Mouse (Mus musculus) forebrain, embryonic 10.5 days (tissue): ENCODE results near the gene Ttc28. TPM values are rescaled to one million over a fixed set of nuclear protein-coding genes. Genes with fewer than 3 reads are reported as not detected.

Source experiments
- DNase-seq: peaks from one replicate; pipeline ENCODE4 v3.0.0-alpha.2; 2017; ENCODE audit warnings: low spot score; ENCODE audit errors: extremely low spot score
- H3K27ac ChIP-seq: fragments of 300-500 bp; sonication (generic); 2 replicates; pipeline ENCODE4 v1.5.1; 2016; ENCODE audit warnings: mild to moderate bottlenecking
- H3K27me3 ChIP-seq: fragments of 300-500 bp; sonication (generic); 2 replicates; pipeline ENCODE4 v1.6.1; 2016; ENCODE audit warnings: mild to moderate bottlenecking; ENCODE audit not compliant: poor library complexity, severe bottlenecking
- H3K36me3 ChIP-seq: fragments of 300-500 bp; sonication (generic); replicated peaks from 2 replicates; pipeline ENCODE4 v1.6.1; 2016; ENCODE audit warnings: mild to moderate bottlenecking, moderate library complexity
- H3K4me1 ChIP-seq: fragments of 300-500 bp; sonication (generic); 2 replicates; pipeline ENCODE4 v1.6.1; 2016
- H3K4me3 ChIP-seq: fragments of 300-500 bp; sonication (generic); 2 replicates; pipeline ENCODE4 v1.5.1; 2016; ENCODE audit warnings: mild to moderate bottlenecking, moderate library complexity
- H3K9me3 ChIP-seq: fragments of 300-500 bp; sonication (generic); 2 replicates; pipeline ENCODE4 v1.6.1; 2016; ENCODE audit warnings: mild to moderate bottlenecking, moderate library complexity
- WGBS: fragments of 180-500 bp; shearing (Covaris S2); methylation state at CpG from one replicate; pipeline ENCODE4 v1.1.7; 2016; 5-methylcytosine and 5-hydroxymethylcytosine counted together
- polyA plus RNA-seq: library from polyadenylated mRNA; unstranded; fragments of >200 nt; fragmentation: Nextera tagmentation; extraction: Ambion mirVana; gene quantifications from 2 replicates; pipeline ENCODE4 v1.2.1, GENCODE M21; 2016

The Ttc28 gene
- polyA plus RNA-seq, 1 experiment from 2014 or later = 9.7 TPM

DNA sequence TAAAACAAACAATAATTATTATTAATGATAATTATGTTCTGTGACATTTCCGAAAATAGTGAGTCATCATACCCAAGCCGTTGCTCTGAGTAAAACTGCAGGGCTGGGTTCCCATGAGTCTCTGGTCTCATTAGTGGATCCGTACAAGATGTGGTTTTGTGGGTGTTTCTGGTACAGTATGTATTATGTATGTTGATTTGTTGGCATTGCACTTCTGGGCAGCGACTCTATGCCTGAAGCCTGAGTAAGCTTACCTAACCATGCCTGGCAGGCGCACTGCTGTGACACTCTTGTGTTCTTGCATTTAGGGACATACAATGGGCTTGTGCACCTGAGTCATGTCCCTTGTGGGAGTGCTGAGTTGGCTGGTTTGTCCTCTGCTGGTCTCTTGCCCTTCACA lies 190.3 kb downstream of the Ttc28 start:
- WGBS = 95% methylated on average over 5 of the region's 5 CpGs
- Histone ChIP-seq H3K4me1 (peaks cover 42% of the 10 kb centered on the region), H3K27me3 (no peaks in the 10 kb centered on the region), H3K36me3 (no peaks in the 10 kb centered on the region), H3K4me3 (no peak overlapping the region), H3K27ac (0 out of 2 replicates have a peak overlapping the region, but pooled peaks have one; percentile 12), H3K9me3 (peaks cover 9% of the 10 kb centered on the region; the same call in 1 of the 2 replicates)
- no peak for DNase-seq

DNA sequence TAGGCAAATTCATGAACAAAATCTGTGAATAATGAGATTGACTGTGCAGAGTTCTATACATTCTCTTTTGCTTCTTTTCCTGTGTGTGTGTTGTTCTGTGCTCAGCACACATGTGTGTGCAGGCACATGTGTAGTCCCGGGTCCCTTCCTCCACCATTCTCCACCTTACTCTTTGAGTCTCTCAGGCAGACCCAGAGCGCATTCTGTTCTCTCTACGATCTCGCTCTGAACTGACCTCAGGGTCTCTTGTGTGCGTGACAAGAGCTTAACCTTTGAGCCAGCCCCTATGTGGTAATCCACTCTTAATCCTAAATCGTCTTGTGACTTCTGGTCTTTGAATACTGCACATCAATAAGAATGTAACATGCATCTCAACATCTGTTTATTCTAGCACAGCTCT lies 190.8 kb downstream of the Ttc28 start:
- 63% methylated on average over 6 of the region's 6 CpGs for WGBS
- no peak for DNase-seq
- Histone ChIP-seq H3K4me1 (peaks cover 45% of the 10 kb centered on the region), H3K9me3 (peaks cover 9% of the 10 kb centered on the region; the same call in 1 of the 2 replicates), H3K27ac (0 out of 2 replicates have a peak overlapping the region, but pooled peaks have one; percentile 12), H3K4me3 (no peak overlapping the region), H3K36me3 (no peaks in the 10 kb centered on the region), H3K27me3 (no peaks in the 10 kb centered on the region)

DNA sequence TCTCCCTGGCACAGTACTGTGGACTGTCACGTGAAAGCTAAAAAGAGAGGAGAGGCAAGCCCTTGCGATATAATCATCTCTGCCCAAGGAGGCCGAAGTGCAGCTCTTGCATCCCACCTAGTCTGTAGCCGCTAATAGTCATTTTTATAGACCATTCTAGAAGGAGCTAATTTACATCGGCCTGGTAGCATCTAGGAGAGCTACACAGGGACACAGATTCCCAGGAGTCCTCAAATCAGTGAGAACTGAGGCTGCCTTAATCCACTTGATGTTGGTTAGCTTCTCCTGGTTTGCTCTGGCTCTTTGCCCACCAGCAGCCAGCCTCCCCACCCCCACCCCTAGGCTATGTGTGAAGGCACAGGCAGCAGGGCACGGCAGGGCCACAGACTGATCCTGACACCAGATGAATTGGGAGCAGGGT lies 193.7 kb downstream of the Ttc28 start:
- WGBS = 75% methylated on average over 6 of the region's 6 CpGs
- Histone ChIP-seq H3K27ac (0 out of 2 replicates have a peak overlapping the region, but pooled peaks have one; percentile 52), H3K4me1 (peaks cover 31% of the 10 kb centered on the region), H3K4me3 (no peak overlapping the region), H3K36me3 (no peaks in the 10 kb centered on the region), H3K27me3 (no peaks in the 10 kb centered on the region), H3K9me3 (peaks cover 9% of the 10 kb centered on the region; the same call in 1 of the 2 replicates)
- DNase-seq = no peak

- H3K4me1 ChIP-seq = peaks cover 31% of the 10 kb centered on the region
- H3K9me3 ChIP-seq = peaks cover 9% of the 10 kb centered on the region; the same call in 1 of the 2 replicates
- no peaks in the 10 kb centered on the region for H3K36me3 ChIP-seq
- H3K27me3 ChIP-seq = no peaks in the 10 kb centered on the region
- no peak overlapping the region for H3K4me3 ChIP-seq
- WGBS = 55% methylated on average over 7 of the region's 7 CpGs
- no peak overlapping the region for H3K27ac ChIP-seq
- no peak for DNase-seq
These were observed 194.4 kb downstream of the Ttc28 start for GRCm38 (mm10) chr5:111074050-111074449.

- Histone ChIP-seq H3K9me3 (peaks cover 9% of the 10 kb centered on the region; the same call in 1 of the 2 replicates), H3K36me3 (no peaks in the 10 kb centered on the region), H3K4me1 (peaks cover 25% of the 10 kb centered on the region), H3K27me3 (no peaks in the 10 kb centered on the region), H3K27ac (no peak overlapping the region), H3K4me3 (no peak overlapping the region)
- 78% methylated on average over 5 of the region's 5 CpGs for WGBS
- DNase-seq = no peak
These were observed 196.2 kb downstream of the Ttc28 start for GRCm38 (mm10) chr5:111075841-111076240.

- Histone ChIP-seq H3K4me3 (no peak overlapping the region), H3K9me3 (peaks cover 1% of the 10 kb centered on the region; the same call in 1 of the 2 replicates), H3K4me1 (peaks cover 25% of the 10 kb centered on the region), H3K36me3 (no peaks in the 10 kb centered on the region), H3K27me3 (no peaks in the 10 kb centered on the region), H3K27ac (no peak overlapping the region)
- 91% methylated on average over 9 of the region's 9 CpGs for WGBS
- no peak for DNase-seq
These were observed 197.7 kb downstream of the Ttc28 start for GRCm38 (mm10) chr5:111077261-111077660.

DNA sequence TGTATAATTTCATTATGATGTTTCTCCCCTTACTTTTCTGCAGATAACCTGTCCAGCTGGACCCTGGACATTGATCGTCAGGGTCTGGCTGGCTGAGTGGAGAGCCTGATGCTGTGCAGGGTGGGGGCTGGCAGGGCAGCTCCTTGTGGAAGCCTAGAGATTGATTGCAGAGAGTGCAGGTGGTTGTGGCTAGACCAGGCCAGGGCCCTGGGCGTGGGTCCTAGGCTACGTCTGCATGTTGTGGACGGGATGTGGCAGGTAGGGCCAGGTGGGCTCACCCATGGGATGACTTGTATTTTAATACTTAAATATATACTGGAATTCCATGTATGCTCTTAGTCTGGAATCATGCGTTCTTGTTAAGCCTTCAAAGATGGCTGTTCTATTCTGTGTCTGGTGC lies 201.0 kb downstream of the Ttc28 start:
- DNase-seq = no peak
- Histone ChIP-seq H3K27ac (no peak overlapping the region), H3K4me1 (no peaks in the 10 kb centered on the region), H3K27me3 (no peaks in the 10 kb centered on the region), H3K4me3 (no peak overlapping the region), H3K9me3 (no peaks in the 10 kb centered on the region), H3K36me3 (no peaks in the 10 kb centered on the region)
- WGBS = 92% methylated on average over 5 of the region's 5 CpGs

GRCm38 (mm10) chr5:111085849-111086248 lies 206.2 kb downstream of the Ttc28 start:
- DNase-seq = no peak
- no peak overlapping the region for H3K27ac ChIP-seq
- H3K36me3 ChIP-seq = peaks cover 14% of the 10 kb centered on the region
- H3K4me1 ChIP-seq = no peaks in the 10 kb centered on the region
- WGBS = 95% methylated on average over 4 of the region's 4 CpGs
- no peaks in the 10 kb centered on the region for H3K27me3 ChIP-seq
- no peaks in the 10 kb centered on the region for H3K9me3 ChIP-seq
- no peak overlapping the region for H3K4me3 ChIP-seq

DNA sequence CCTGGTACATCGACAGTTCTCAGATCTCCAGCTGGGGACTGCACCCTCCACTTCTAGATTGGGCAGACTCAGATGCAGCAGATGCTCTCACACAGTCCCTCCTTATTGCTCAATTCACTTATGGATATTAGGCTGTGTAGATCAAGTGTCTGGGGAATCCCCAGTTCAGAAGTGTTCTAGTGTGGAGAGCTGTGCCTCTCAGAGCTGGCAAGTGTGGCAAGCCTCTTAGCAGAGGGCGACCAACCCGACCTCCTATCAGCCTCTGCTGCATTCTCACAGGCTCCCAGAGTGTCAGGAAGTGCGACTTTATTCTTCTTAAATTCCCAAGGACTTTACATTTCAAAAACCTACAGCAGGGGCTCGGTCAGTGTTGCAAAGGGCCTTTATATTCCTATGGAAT lies 217.1 kb downstream of the Ttc28 start:
- Histone ChIP-seq H3K4me1 (peaks cover 34% of the 10 kb centered on the region), H3K27me3 (peaks cover 17% of the 10 kb centered on the region), H3K36me3 (peaks cover 14% of the 10 kb centered on the region), H3K4me3 (no peak overlapping the region), H3K27ac (no peak overlapping the region), H3K9me3 (no peaks in the 10 kb centered on the region)
- DNase-seq = no peak
- WGBS = 51% methylated on average over 5 of the region's 5 CpGs

DNA sequence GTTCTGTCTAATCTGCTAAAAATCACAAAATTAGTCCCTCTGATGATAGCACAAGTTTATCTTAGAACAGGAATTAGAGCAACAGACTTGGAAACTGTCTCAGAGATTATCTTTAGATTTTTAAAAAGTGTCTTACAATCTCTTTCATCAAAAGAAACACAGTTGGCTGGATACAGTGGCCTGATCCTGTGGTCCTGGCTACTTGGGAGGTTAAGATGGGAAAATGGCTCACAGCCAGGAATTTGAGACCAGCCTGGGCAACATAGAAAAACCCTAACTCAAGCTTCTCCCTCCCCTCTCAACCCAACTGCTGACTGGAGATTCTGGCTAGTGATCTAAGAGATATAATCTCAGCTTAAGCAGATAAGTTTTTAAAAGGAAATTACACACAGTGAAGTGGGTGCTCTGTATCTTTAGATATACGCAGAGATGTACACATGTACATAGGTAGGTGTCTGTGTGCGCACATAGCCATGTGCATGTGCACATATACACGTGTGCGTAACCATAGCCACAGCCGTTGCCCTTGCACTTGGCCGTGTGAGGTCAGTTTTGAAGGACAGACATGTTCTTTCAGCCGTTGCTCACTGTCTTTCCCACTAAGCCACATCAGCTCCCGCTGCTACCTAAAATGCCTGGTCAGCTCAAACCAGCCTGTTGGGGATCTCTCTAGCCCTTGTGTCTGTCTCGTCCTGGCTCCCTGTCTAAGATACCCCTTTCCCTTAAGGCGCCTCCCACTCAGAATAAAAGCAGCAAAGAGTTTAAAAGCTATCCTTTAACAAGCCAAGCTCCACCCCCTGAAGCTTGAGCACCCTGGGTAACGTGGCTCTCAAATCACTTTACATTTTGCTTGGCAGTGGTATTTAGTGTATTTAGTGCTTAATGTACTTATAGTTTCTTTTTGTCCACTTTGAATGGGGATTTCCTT lies 217.9 kb downstream of the Ttc28 start:
- H3K4me1 ChIP-seq = peaks cover 34% of the 10 kb centered on the region
- no peak for DNase-seq
- no peak overlapping the region for H3K4me3 ChIP-seq
- H3K36me3 ChIP-seq = peaks cover 21% of the 10 kb centered on the region
- H3K27me3 ChIP-seq = peaks cover 17% of the 10 kb centered on the region
- 72% methylated on average over 11 of the region's 11 CpGs for WGBS
- no peak overlapping the region for H3K27ac ChIP-seq
- no peaks in the 10 kb centered on the region for H3K9me3 ChIP-seq

DNA sequence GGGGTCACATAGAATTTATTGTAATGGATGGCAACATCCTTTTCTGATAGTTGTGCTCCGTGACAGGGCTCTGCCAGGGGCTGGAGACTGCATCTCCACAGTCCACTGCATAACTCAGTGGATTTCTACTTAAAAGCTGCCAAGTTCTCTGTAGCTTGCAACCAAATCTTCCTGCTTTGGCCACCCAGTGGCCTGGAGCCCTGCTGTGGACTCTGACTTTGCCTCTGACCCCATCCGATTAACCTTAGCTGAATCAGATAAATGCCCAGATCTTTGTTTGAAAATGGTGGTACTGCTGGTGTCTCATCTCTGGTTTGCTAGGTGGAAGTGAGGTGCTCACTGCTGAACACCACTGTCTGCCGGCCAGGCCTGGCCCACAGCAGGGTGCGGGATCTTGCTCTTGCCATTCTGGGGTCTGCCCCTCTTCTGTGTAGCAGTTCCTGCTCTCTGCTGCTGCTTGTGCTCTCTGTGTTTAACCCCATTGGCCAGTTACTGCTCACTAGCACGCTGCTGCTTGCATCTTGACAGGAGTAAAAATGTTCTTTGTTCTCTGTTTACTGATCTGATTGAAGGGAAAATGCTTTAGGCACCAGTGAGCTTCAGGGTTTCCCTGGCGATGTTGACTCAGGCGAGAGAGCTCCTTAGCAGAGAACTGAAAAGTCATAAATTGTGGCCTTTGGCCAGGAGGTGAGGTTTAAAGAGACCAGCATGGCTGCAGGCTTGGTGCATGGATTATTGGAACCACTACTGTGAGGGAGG lies 219.1 kb downstream of the Ttc28 start:
- DNase-seq = no peak
- Histone ChIP-seq H3K36me3 (peaks cover 23% of the 10 kb centered on the region), H3K4me1 (peaks cover 34% of the 10 kb centered on the region), H3K4me3 (no peak overlapping the region), H3K9me3 (no peaks in the 10 kb centered on the region), H3K27me3 (peaks cover 17% of the 10 kb centered on the region), H3K27ac (peak overlapping the region; percentile 22)
- WGBS = 28% methylated on average over 7 of the region's 7 CpGs

DNA sequence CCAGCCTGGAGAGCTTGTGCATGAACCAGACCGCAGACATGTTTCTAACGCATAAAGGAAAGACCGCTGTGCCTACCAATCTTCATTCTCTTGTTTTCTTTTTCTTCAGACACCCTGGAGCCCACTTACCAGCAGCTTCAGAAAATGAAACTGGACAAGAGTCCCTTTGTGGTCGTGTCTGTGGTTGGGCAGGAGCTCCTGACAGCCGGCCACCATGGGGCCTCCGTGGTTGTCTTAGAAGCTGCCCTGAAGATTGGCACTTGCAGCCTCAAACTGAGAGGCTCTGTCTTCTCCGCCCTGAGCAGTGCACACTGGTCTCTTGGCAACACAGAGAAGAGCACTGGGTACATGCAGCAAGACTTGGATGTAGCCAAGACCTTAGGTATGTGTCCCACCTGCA lies 221.0 kb downstream of the Ttc28 start:
- WGBS = 90% methylated on average over 7 of the region's 7 CpGs
- no peaks in the 10 kb centered on the region for H3K9me3 ChIP-seq
- peaks cover 19% of the 10 kb centered on the region for H3K36me3 ChIP-seq
- peaks cover 17% of the 10 kb centered on the region for H3K27me3 ChIP-seq
- peaks cover 34% of the 10 kb centered on the region for H3K4me1 ChIP-seq
- H3K4me3 ChIP-seq = no peak overlapping the region
- no peak overlapping the region for H3K27ac ChIP-seq
- no peak for DNase-seq
